Mouse (Mus musculus) gonadal fat pad, adult 2 months (tissue): ENCODE data around the gene Camk1g. TPM values are rescaled to one million over a fixed set of nuclear protein-coding genes. Genes with fewer than 3 reads are reported as not detected.

Source experiments
- DNase-seq: peaks from one replicate; pipeline ENCODE4 v3.0.0-alpha.2; 2012; ENCODE audit warnings: low read depth
- polyA plus RNA-seq: library from polyadenylated mRNA; depleted of rRNA; stranded (reverse); fragments of >200 nt; gene quantifications from 2 replicates; pipeline ENCODE4 v1.2.3, GENCODE M21; 2012; rRNA removed

Gene Camk1g
- polyA plus RNA-seq, 1 experiment: 0.41 TPM

- no peak for DNase-seq
Measured at GRCm38 (mm10) chr1:193303096-193303495, 67.0 kb downstream of the Camk1g start.

GRCm38 (mm10) chr1:193302093-193302405 is 68.0 kb downstream of the Camk1g start:
- DNase-seq: no peak

- DNase-seq: no peak
Measured at GRCm38 (mm10) chr1:193301216-193302092, 68.6 kb downstream of the Camk1g start.

DNA sequence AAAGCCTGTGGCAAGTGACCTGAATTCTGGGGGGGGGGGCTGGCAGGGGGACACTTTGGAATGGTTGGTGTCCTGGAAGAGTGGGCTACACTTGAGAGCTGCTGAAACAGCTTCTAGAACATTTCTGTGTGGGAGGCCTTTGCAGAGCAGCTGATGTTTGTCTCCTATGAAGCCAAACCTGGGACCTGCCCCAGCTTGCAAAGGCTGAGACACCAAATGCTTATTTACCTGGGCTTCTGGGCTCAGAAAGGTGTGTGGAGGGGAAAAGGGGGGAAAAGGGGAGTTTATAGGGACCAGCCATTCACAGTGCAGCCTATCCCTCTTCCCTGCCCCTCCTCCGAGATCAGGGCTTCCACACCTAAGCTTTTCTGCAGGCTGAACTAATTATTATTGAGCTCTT is 70.1 kb downstream of the Camk1g start:
- no peak for DNase-seq

- no peak for DNase-seq
Measured at GRCm38 (mm10) chr1:193298141-193298765, 71.8 kb downstream of the Camk1g start.

Other genes starting within 250 kb of the Camk1g start
- gene Diexf, start 240.0 kb downstream of the Camk1g start, polyA plus RNA-seq: 15.3 and 15.6 TPM in 2 replicates
- 26.0 and 31.6 TPM in 2 replicates for gene Irf6, start 217.2 kb downstream of the Camk1g start, polyA plus RNA-seq
- gene A130010J15Rik, start 202.3 kb downstream of the Camk1g start, polyA plus RNA-seq: 5.0 and 5.2 TPM in 2 replicates
- gene Traf3ip3, start 168.6 kb downstream of the Camk1g start, polyA plus RNA-seq: 1.5 and 1.6 TPM in 2 replicates
- 8.0 and 10.3 TPM in 2 replicates for gene Lamb3, start 162.6 kb downstream of the Camk1g start, polyA plus RNA-seq
- 82.3 and 184 TPM in 2 replicates for gene Hsd11b1, start 106.2 kb downstream of the Camk1g start, polyA plus RNA-seq
- gene G0s2, start 97.1 kb downstream of the Camk1g start, polyA plus RNA-seq: 380 and 695 TPM in 2 replicates